Mouse (Mus musculus) liver, embryonic 14.5 days (tissue): ENCODE results near the gene Ccdc186.

Source experiments
- CTCF ChIP-seq: IDR thresholded peaks from 2 replicates; pipeline ENCODE4 v1.5.1; 2016; ENCODE audit warnings: antibody characterized with exemption, low read depth, control low read depth
- EP300 ChIP-seq: IDR thresholded peaks from 2 replicates; pipeline ENCODE4 v1.6.1; 2016; ENCODE audit warnings: antibody characterized with exemption, low read depth

DNA sequence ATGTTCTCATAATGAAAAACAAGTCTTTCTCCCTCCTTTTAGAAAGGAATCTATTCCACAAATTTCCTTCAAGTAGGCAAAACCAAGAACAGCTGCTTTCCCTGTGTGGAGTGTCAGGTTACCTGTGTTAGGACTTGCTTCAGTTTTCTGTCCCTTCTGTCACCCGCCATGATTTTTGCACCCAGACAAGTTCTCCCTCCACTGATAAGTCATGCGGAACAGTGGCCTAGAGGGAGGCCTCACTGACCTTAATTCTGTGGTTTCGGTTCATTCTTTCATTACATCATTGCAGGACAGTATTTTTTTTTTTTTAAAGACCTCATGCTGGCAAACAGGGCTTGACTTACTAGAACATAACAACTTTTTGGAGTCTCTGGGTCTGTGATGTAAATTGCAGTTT lies 72.6 kb downstream of the Ccdc186 start:
- TF ChIP-seq EP300 = no peak
- TF ChIP-seq CTCF = no peak
